Mouse (Mus musculus) testis, adult 2 months (tissue): ENCODE data around the gene Nf1. TPM values are rescaled to one million over a fixed set of nuclear protein-coding genes. Genes with fewer than 3 reads are reported as not detected.

ENCODE experiments used
- H3K27ac ChIP-seq: fragments of 200-500 bp; 2 replicates; pipeline ENCODE4 v1.5.1; 2012; ENCODE audit warnings: low read depth, low read length; ENCODE audit not compliant: control insufficient read depth, insufficient read depth
- H3K27me3 ChIP-seq: fragments of 200-500 bp; 2 replicates; pipeline ENCODE4 v1.6.1; 2012; ENCODE audit warnings: mild to moderate bottlenecking, low read length, moderate library complexity; ENCODE audit not compliant: control insufficient read depth, insufficient read depth
- H3K36me3 ChIP-seq: fragments of 200-500 bp; 2 replicates; pipeline ENCODE4 v1.6.1; 2012; ENCODE audit warnings: mild to moderate bottlenecking, low read length; ENCODE audit not compliant: control insufficient read depth, insufficient read depth
- H3K4me1 ChIP-seq: fragments of 200-500 bp; 2 replicates; pipeline ENCODE4 v1.6.1; 2012; ENCODE audit warnings: low read length; ENCODE audit not compliant: control insufficient read depth, insufficient read depth
- H3K4me3 ChIP-seq: fragments of 200-500 bp; 2 replicates; pipeline ENCODE4 v1.5.1; 2012; ENCODE audit warnings: low read depth, mild to moderate bottlenecking, low read length, moderate library complexity, mixed read lengths; ENCODE audit not compliant: control insufficient read depth
- CTCF ChIP-seq: fragments of 200-500 bp; IDR thresholded peaks from 2 replicates; pipeline ENCODE4 v1.5.1; 2012; ENCODE audit warnings: low read depth, mild to moderate bottlenecking, inconsistent platforms, low read length, moderate library complexity; ENCODE audit not compliant: control insufficient read depth, insufficient read depth, insufficient replicate concordance
- POLR2A ChIP-seq: fragments of 200-500 bp; IDR thresholded peaks from 2 replicates; pipeline ENCODE4 v1.6.1; 2012; ENCODE audit warnings: low read depth, mild to moderate bottlenecking, inconsistent platforms, low read length, moderate library complexity; ENCODE audit not compliant: control insufficient read depth
- polyA plus RNA-seq: library from polyadenylated mRNA; depleted of rRNA; stranded (reverse); fragments of >200 nt; gene quantifications from 2 replicates; pipeline ENCODE4 v1.2.3, GENCODE M21; 2012

Nf1 gene
- polyA plus RNA-seq, 1 experiment, result 29.3 TPM

GRCm38 (mm10) chr11:79329585-79329984 is 9.9 kb upstream of the Nf1 start:
- Histone ChIP-seq H3K27me3 (no peaks in the 10 kb centered on the region), H3K36me3 (no peaks in the 10 kb centered on the region), H3K27ac (no peak overlapping the region), H3K4me1 (no peaks in the 10 kb centered on the region), H3K4me3 (no peak overlapping the region)
- TF ChIP-seq CTCF, result no peak
- TF ChIP-seq POLR2A, result no peak

- no peak overlapping the region for H3K27ac ChIP-seq
- peaks cover 8% of the 10 kb centered on the region for H3K4me1 ChIP-seq
- H3K27me3 ChIP-seq, result no peaks in the 10 kb centered on the region
- H3K36me3 ChIP-seq, result no peaks in the 10 kb centered on the region
- no peak for TF ChIP-seq POLR2A
- TF ChIP-seq CTCF, result no peak
- H3K4me3 ChIP-seq, result no peak overlapping the region
Measured at GRCm38 (mm10) chr11:79335077-79335476, 4.4 kb upstream of the Nf1 start.

GRCm38 (mm10) chr11:79336722-79337267 is 2.7 kb upstream of the Nf1 start:
- peaks cover 12% of the 10 kb centered on the region for H3K4me1 ChIP-seq
- TF ChIP-seq POLR2A (no peak), CTCF (peak; percentile 31; the same call in 1 of the 2 replicates)
- H3K36me3 ChIP-seq, result no peaks in the 10 kb centered on the region
- no peak overlapping the region for H3K27ac ChIP-seq
- H3K4me3 ChIP-seq, result no peak overlapping the region
- no peaks in the 10 kb centered on the region for H3K27me3 ChIP-seq

- Histone ChIP-seq H3K27ac (peak overlapping the region; percentile 17; the same call in 1 of the 2 replicates), H3K27me3 (no peaks in the 10 kb centered on the region), H3K36me3 (no peaks in the 10 kb centered on the region), H3K4me1 (peaks cover 12% of the 10 kb centered on the region), H3K4me3 (no peak overlapping the region; the same call in 1 of the 2 replicates)
- TF ChIP-seq CTCF, result no peak
Measured at GRCm38 (mm10) chr11:79338621-79339020, 872 bp upstream of the Nf1 start.

GRCm38 (mm10) chr11:79339808-79340781 is 602 bp downstream of the Nf1 start:
- 0 out of 2 replicates have a peak, but pooled peaks cover 2% of the 10 kb centered on the region for H3K36me3 ChIP-seq
- TF ChIP-seq CTCF (no peak), POLR2A (no peak)
- peaks cover 12% of the 10 kb centered on the region for H3K4me1 ChIP-seq
- H3K27ac ChIP-seq, result peak overlapping the region; percentile 63
- peak overlapping the region; percentile 98 for H3K4me3 ChIP-seq
- H3K27me3 ChIP-seq, result no peaks in the 10 kb centered on the region

GRCm38 (mm10) chr11:79356995-79357394 is 17.5 kb downstream of the Nf1 start:
- H3K27ac ChIP-seq, result no peak overlapping the region

GRCm38 (mm10) chr11:79357397-79357796 is 17.9 kb downstream of the Nf1 start:
- Histone ChIP-seq H3K36me3 (no peaks in the 10 kb centered on the region), H3K27me3 (no peaks in the 10 kb centered on the region), H3K27ac (no peak overlapping the region), H3K4me3 (no peak overlapping the region), H3K4me1 (no peaks in the 10 kb centered on the region)
- TF ChIP-seq CTCF, result no peak
- TF ChIP-seq POLR2A, result no peak

More at GRCm38 (mm10) chr11:79356995-79357394, 17.5 kb downstream of the Nf1 start:
- Histone ChIP-seq H3K27me3 (no peaks in the 10 kb centered on the region), H3K4me1 (no peaks in the 10 kb centered on the region), H3K4me3 (no peak overlapping the region), H3K36me3 (no peaks in the 10 kb centered on the region)
- TF ChIP-seq CTCF (no peak), POLR2A (no peak)

GRCm38 (mm10) chr11:79364956-79365355 is 25.5 kb downstream of the Nf1 start:
- no peaks in the 10 kb centered on the region for H3K36me3 ChIP-seq
- no peak overlapping the region for H3K4me3 ChIP-seq
- no peak overlapping the region for H3K27ac ChIP-seq
- no peaks in the 10 kb centered on the region for H3K27me3 ChIP-seq
- H3K4me1 ChIP-seq, result no peaks in the 10 kb centered on the region
- TF ChIP-seq POLR2A, result no peak
- TF ChIP-seq CTCF, result no peak
